Mouse (Mus musculus): ENCODE data around the gene Cadm3. TPM values are rescaled to one million over a fixed set of nuclear protein-coding genes. Genes with fewer than 3 reads are reported as not detected.

Gene Cadm3
- polyA plus RNA-seq, 1 experiment = 979 TPM

DNA sequence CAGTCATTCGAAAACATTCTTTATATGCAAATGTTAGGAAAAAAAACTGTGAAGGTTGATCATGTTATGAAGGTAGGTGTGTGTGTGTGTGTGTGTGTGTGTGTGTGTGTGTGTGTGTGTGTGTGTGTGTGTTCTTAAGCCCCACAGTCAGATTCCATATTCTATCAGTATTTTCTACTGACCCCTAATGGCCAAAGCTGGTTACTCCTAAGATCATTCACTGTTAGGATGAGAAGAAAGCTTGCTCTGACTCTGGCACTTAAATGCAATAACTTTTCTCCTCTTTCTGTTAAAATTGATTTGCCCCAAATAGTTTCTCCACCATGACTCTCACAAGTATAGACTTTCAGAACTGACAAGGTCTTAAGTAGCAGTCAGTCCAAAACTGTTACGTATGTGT, 10.8 kb downstream of the Cadm3 start:
- Histone ChIP-seq H3K27ac (ENCODE audit: insufficient read depth, low read length) (peak overlapping the region; percentile 80; the same call in 1 of the 2 replicates), H3K4me1 (ENCODE audit: control insufficient read depth, insufficient read depth, low read length) (peaks cover 42% of the 10 kb centered on the region), H3K27me3 (ENCODE audit: control insufficient read depth, insufficient read depth, low read length) (no peaks in the 10 kb centered on the region), H3K4me3 (replicated peaks; ENCODE audit: insufficient read depth, low read depth, low read length) (no peak overlapping the region)
- DNase-seq = peak in 1 of 2 experiments; percentile 8
- no peak for TF ChIP-seq POLR2A (IDR thresholded peaks at IDR 0.05; ENCODE audit: borderline replicate concordance, insufficient read depth, low read length)
- TF ChIP-seq CTCF (IDR thresholded peaks at IDR 0.05; ENCODE audit: borderline replicate concordance, insufficient read depth, low read depth, low read length) = peak; percentile 11; the same call in 1 of the 2 replicates
- 54% methylated on average over 2 of the region's 2 CpGs for WGBS

DNA sequence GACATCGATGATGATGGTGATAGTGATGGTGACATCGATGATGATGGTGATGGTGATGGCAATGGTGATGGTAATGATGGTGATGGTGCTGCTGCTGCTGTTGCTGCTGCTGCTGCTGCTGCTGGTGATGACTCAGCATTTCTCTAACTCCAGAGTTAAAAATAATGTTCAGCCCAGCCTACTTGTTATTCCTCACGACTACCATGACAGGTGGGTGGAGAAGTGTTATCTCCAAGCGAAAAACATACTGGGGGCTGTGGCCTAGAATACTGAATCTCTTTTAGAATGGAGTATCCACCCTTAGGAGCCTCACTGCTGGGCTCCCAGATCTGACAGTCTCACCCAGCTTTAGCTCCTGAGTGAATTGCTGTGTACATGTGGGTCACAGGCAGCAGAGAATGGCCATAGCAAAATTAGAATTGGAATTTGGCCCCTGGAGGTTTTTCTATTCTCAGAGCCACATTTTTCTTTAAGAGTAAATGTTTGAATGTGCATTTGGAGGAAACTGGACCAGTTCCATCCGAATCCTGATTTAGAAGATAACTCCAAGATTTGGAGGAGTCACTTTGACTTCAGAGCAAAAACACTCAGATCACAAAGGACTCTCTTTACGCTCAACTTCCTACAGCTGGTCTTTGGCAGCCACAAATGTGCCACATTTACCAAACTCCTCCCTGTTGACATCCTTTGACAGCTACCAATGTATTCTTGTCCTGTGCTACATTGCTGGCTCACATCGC, 12.2 kb downstream of the Cadm3 start:
- no peaks in the 10 kb centered on the region for H3K27me3 ChIP-seq (ENCODE audit: control insufficient read depth, insufficient read depth, low read length)
- no peak overlapping the region for H3K4me3 ChIP-seq (replicated peaks; ENCODE audit: insufficient read depth, low read depth, low read length)
- peaks cover 46% of the 10 kb centered on the region for H3K4me1 ChIP-seq (ENCODE audit: control insufficient read depth, insufficient read depth, low read length)
- TF ChIP-seq POLR2A (IDR thresholded peaks at IDR 0.05; ENCODE audit: borderline replicate concordance, insufficient read depth, low read length) = no peak
- no peak for TF ChIP-seq CTCF (IDR thresholded peaks at IDR 0.05; ENCODE audit: borderline replicate concordance, insufficient read depth, low read depth, low read length)
- 38% methylated on average over 7 of the region's 7 CpGs for WGBS
- peak in 1 of 2 experiments; percentile 15 for DNase-seq
- H3K27ac ChIP-seq (ENCODE audit: insufficient read depth, low read length) = peak overlapping the region; percentile 65; the same call in 1 of the 2 replicates

- peaks cover 37% of the 10 kb centered on the region for H3K4me1 ChIP-seq (ENCODE audit: control insufficient read depth, insufficient read depth, low read length)
- 5% methylated on average over 10 of the region's 10 CpGs for WGBS
- H3K27me3 ChIP-seq (ENCODE audit: control insufficient read depth, insufficient read depth, low read length) = no peaks in the 10 kb centered on the region
- no peak for TF ChIP-seq CTCF (IDR thresholded peaks at IDR 0.05; ENCODE audit: borderline replicate concordance, insufficient read depth, low read depth, low read length)
- TF ChIP-seq POLR2A (IDR thresholded peaks at IDR 0.05; ENCODE audit: borderline replicate concordance, insufficient read depth, low read length) = no peak
- H3K4me3 ChIP-seq (replicated peaks; ENCODE audit: insufficient read depth, low read depth, low read length) = no peak within 1 kb of the TSS
- H3K27ac ChIP-seq (ENCODE audit: insufficient read depth, low read length) = peak within 1 kb of the TSS; percentile 66; the same call in 1 of the 2 replicates
- no peak for DNase-seq
Measured at GRCm38 (mm10) chr1:173350372-173350957, 17.0 kb downstream of the Cadm3 start, which contains the start of gene Aim2. TSS of gene Aim2 (plus strand) at chr1:173350879.

GRCm38 (mm10) chr1:173349946-173350345, 17.5 kb downstream of the Cadm3 start:
- DNase-seq = no peak
- no peaks in the 10 kb centered on the region for H3K27me3 ChIP-seq (ENCODE audit: control insufficient read depth, insufficient read depth, low read length)
- no peak overlapping the region for H3K4me3 ChIP-seq (replicated peaks; ENCODE audit: insufficient read depth, low read depth, low read length)
- H3K27ac ChIP-seq (ENCODE audit: insufficient read depth, low read length) = no peak overlapping the region
- H3K4me1 ChIP-seq (ENCODE audit: control insufficient read depth, insufficient read depth, low read length) = peaks cover 36% of the 10 kb centered on the region
- no peak for TF ChIP-seq POLR2A (IDR thresholded peaks at IDR 0.05; ENCODE audit: borderline replicate concordance, insufficient read depth, low read length)
- TF ChIP-seq CTCF (IDR thresholded peaks at IDR 0.05; ENCODE audit: borderline replicate concordance, insufficient read depth, low read depth, low read length) = no peak
- WGBS = 6% methylated on average over 6 of the region's 6 CpGs

- H3K4me1 ChIP-seq (ENCODE audit: control insufficient read depth, insufficient read depth, low read length) = peaks cover 36% of the 10 kb centered on the region
- H3K4me3 ChIP-seq (replicated peaks; ENCODE audit: insufficient read depth, low read depth, low read length) = no peak overlapping the region
- TF ChIP-seq POLR2A (IDR thresholded peaks at IDR 0.05; ENCODE audit: borderline replicate concordance, insufficient read depth, low read length) = no peak
- no peak for TF ChIP-seq CTCF (IDR thresholded peaks at IDR 0.05; ENCODE audit: borderline replicate concordance, insufficient read depth, low read depth, low read length)
- 35% methylated on average over 5 of the region's 5 CpGs for WGBS
- peak overlapping the region; percentile 61 for H3K27ac ChIP-seq (ENCODE audit: insufficient read depth, low read length)
- no peaks in the 10 kb centered on the region for H3K27me3 ChIP-seq (ENCODE audit: control insufficient read depth, insufficient read depth, low read length)
- no peak for DNase-seq
Measured at GRCm38 (mm10) chr1:173349192-173349591, 18.3 kb downstream of the Cadm3 start.

GRCm38 (mm10) chr1:173348527-173348926, 19.0 kb downstream of the Cadm3 start:
- Histone ChIP-seq H3K27me3 (ENCODE audit: control insufficient read depth, insufficient read depth, low read length) (no peaks in the 10 kb centered on the region), H3K27ac (ENCODE audit: insufficient read depth, low read length) (peak overlapping the region; percentile 61), H3K4me1 (ENCODE audit: control insufficient read depth, insufficient read depth, low read length) (peaks cover 38% of the 10 kb centered on the region), H3K4me3 (replicated peaks; ENCODE audit: insufficient read depth, low read depth, low read length) (no peak overlapping the region)
- DNase-seq = no peak
- TF ChIP-seq CTCF (IDR thresholded peaks at IDR 0.05; ENCODE audit: borderline replicate concordance, insufficient read depth, low read depth, low read length) (no peak), POLR2A (IDR thresholded peaks at IDR 0.05; ENCODE audit: borderline replicate concordance, insufficient read depth, low read length) (no peak)
- WGBS = 16% methylated on average over 1 of the region's 1 CpGs

GRCm38 (mm10) chr1:173345112-173345511, 22.4 kb downstream of the Cadm3 start:
- Histone ChIP-seq H3K4me1 (ENCODE audit: control insufficient read depth, insufficient read depth, low read length) (peaks cover 29% of the 10 kb centered on the region), H3K27ac (ENCODE audit: insufficient read depth, low read length) (no peak overlapping the region), H3K4me3 (replicated peaks; ENCODE audit: insufficient read depth, low read depth, low read length) (no peak overlapping the region), H3K27me3 (ENCODE audit: control insufficient read depth, insufficient read depth, low read length) (no peaks in the 10 kb centered on the region)
- WGBS = 86% methylated on average over 4 of the region's 4 CpGs
- DNase-seq = no peak
- TF ChIP-seq CTCF (IDR thresholded peaks at IDR 0.05; ENCODE audit: borderline replicate concordance, insufficient read depth, low read depth, low read length) = no peak
- no peak for TF ChIP-seq POLR2A (IDR thresholded peaks at IDR 0.05; ENCODE audit: borderline replicate concordance, insufficient read depth, low read length)

- no peak for DNase-seq
- WGBS = 22% methylated on average over 3 of the region's 3 CpGs
- Histone ChIP-seq H3K27ac (ENCODE audit: insufficient read depth, low read length) (no peak overlapping the region), H3K27me3 (ENCODE audit: control insufficient read depth, insufficient read depth, low read length) (no peaks in the 10 kb centered on the region), H3K4me1 (ENCODE audit: control insufficient read depth, insufficient read depth, low read length) (peaks cover 27% of the 10 kb centered on the region), H3K4me3 (replicated peaks; ENCODE audit: insufficient read depth, low read depth, low read length) (no peak overlapping the region)
- TF ChIP-seq CTCF (IDR thresholded peaks at IDR 0.05; ENCODE audit: borderline replicate concordance, insufficient read depth, low read depth, low read length) (no peak), POLR2A (IDR thresholded peaks at IDR 0.05; ENCODE audit: borderline replicate concordance, insufficient read depth, low read length) (no peak)
Measured at GRCm38 (mm10) chr1:173343934-173344333, 23.6 kb downstream of the Cadm3 start.

All from cerebellum, adult 2 months (tissue).